Mouse (Mus musculus) thymus, adult 2 months (tissue): ENCODE measurements around the gene Oprl1.

ENCODE experiments used
- CTCF ChIP-seq: fragments of 200-500 bp; IDR thresholded peaks from 2 replicates; pipeline ENCODE4 v1.5.1; 2012; ENCODE audit warnings: mild to moderate bottlenecking, control low read depth, low read length, moderate library complexity, borderline replicate concordance; ENCODE audit not compliant: control insufficient read depth, poor library complexity, insufficient read depth; ENCODE audit errors: extremely low read depth
- POLR2A ChIP-seq: fragments of 200-500 bp; IDR thresholded peaks from 2 replicates; pipeline ENCODE4 v1.6.1; 2012; ENCODE audit warnings: mild to moderate bottlenecking, low read length, control low read depth, moderate library complexity; ENCODE audit not compliant: control insufficient read depth, poor library complexity, insufficient read depth; ENCODE audit errors: extremely low read depth

- TF ChIP-seq CTCF (no peak), POLR2A (no peak)
Measured at GRCm38 (mm10) chr2:181695776-181696175, 19.0 kb upstream of the Oprl1 start.
